Mouse (Mus musculus) CH12.LX (cell line): Measurements from ENCODE around the gene Prnp. TPM values are rescaled to one million over a fixed set of nuclear protein-coding genes. Genes with fewer than 3 reads are reported as not detected.

Source experiments
- DNase-seq: peaks from one replicate; pipeline ENCODE4 v3.0.0-alpha.2; 2013; ENCODE audit errors: extremely low read depth
- H3K27ac ChIP-seq: 2 replicates; pipeline ENCODE4 v1.5.1; 2012; ENCODE audit warnings: low read depth, mild to moderate bottlenecking, control low read depth, moderate library complexity; ENCODE audit not compliant: insufficient read depth
- H3K27me3 ChIP-seq: replicated peaks from 2 replicates; pipeline ENCODE3; 2012; ENCODE audit warnings: inconsistent platforms
- H3K36me3 ChIP-seq, 2 experiments: replicated peaks in 1 of 2; 2 replicates each; pipeline versions ENCODE3 to v1.6.1; 2012; ENCODE audit warnings: inconsistent platforms in 1 of 2, low read length in 1 of 2, mild to moderate bottlenecking in 1 of 2, mixed read lengths in 1 of 2, moderate library complexity in 1 of 2; ENCODE audit not compliant: control insufficient read depth in 1 of 2, insufficient read depth in 1 of 2
- H3K4me1 ChIP-seq, 2 experiments: 2 replicates each; pipeline ENCODE4 v1.6.1; 2012; ENCODE audit warnings: inconsistent platforms in 1 of 2, moderate library complexity in 1 of 2; ENCODE audit not compliant: insufficient read depth in 2 of 2, control insufficient read depth in 1 of 2
- H3K4me2 ChIP-seq: 2 replicates; pipeline ENCODE4 v1.6.1; 2012; ENCODE audit warnings: low read depth, mild to moderate bottlenecking, control low read depth; ENCODE audit not compliant: poor library complexity, insufficient read depth, severe bottlenecking
- H3K4me3 ChIP-seq, 3 experiments: fragments of 150-350 bp in 1 of 3; sonication (generic) in 1 of 3; replicated peaks in 1 of 3; 2 replicates each; pipeline versions ENCODE3 to v1.5.1; 2011 to 2012; ENCODE audit warnings: low read depth in 2 of 3, low read length in 2 of 3, mild to moderate bottlenecking in 2 of 3, moderate library complexity in 2 of 3, control low read depth in 1 of 3, improper control_type of control experiment in 1 of 3, inconsistent platforms in 1 of 3, mixed read lengths in 1 of 3; ENCODE audit not compliant: poor library complexity in 1 of 3
- H3K79me2 ChIP-seq: replicated peaks from 2 replicates; pipeline ENCODE4 v1.6.1; 2012; ENCODE audit warnings: mild to moderate bottlenecking, moderate library complexity; ENCODE audit not compliant: control insufficient read depth, poor library complexity, insufficient read depth, severe bottlenecking; ENCODE audit errors: extremely low read depth
- H3K9ac ChIP-seq: 2 replicates; pipeline ENCODE4 v1.6.1; 2012; ENCODE audit warnings: low read depth, mild to moderate bottlenecking, control low read depth, moderate library complexity; ENCODE audit not compliant: insufficient read depth
- H3K9me3 ChIP-seq: replicated peaks from 2 replicates; pipeline ENCODE3; 2012; ENCODE audit warnings: low read length, inconsistent platforms, mixed read lengths
- BHLHE40 ChIP-seq: IDR thresholded peaks from 2 replicates; pipeline ENCODE4 v1.6.1; 2011; ENCODE audit warnings: mild to moderate bottlenecking, low read depth, low read length, improper control_type of control experiment
- CHD1 ChIP-seq: IDR thresholded peaks from 2 replicates; pipeline ENCODE4 v1.6.1; 2012; ENCODE audit warnings: low read depth, low read length, improper control_type of control experiment, inconsistent platforms
- CHD2 ChIP-seq: IDR thresholded peaks from 2 replicates; pipeline ENCODE4 v1.6.1; 2011; ENCODE audit warnings: low read length, improper control_type of control experiment
- E2F4 ChIP-seq: IDR thresholded peaks from 2 replicates; pipeline ENCODE4 v1.6.1; 2011; ENCODE audit warnings: low read depth, low read length, improper control_type of control experiment; ENCODE audit not compliant: insufficient replicate concordance
- ELF1 ChIP-seq: IDR thresholded peaks from 2 replicates; pipeline ENCODE4 v1.6.1; 2014; ENCODE audit warnings: low read depth, mild to moderate bottlenecking, inconsistent platforms, low read length, improper control_type of control experiment
- IRF4 ChIP-seq: IDR thresholded peaks from 2 replicates; pipeline ENCODE4 v1.6.1; 2014; ENCODE audit warnings: low read depth, mild to moderate bottlenecking, inconsistent platforms, low read length, improper control_type of control experiment
- KAT2A ChIP-seq: IDR thresholded peaks from 2 replicates; pipeline ENCODE4 v1.6.1; 2012; ENCODE audit warnings: low read length, improper control_type of control experiment, inconsistent platforms; ENCODE audit not compliant: insufficient replicate concordance
- MAX ChIP-seq: IDR thresholded peaks from 2 replicates; pipeline ENCODE4 v1.6.1; 2011; ENCODE audit warnings: low read length, improper control_type of control experiment
- MAZ ChIP-seq: IDR thresholded peaks from 2 replicates; pipeline ENCODE4 v1.6.1; 2012; ENCODE audit warnings: low read depth, mild to moderate bottlenecking, inconsistent platforms, low read length, improper control_type of control experiment, moderate library complexity
- MEF2A ChIP-seq: IDR thresholded peaks from 2 replicates; pipeline ENCODE4 v1.6.1; 2014; ENCODE audit warnings: low read depth, mild to moderate bottlenecking, inconsistent platforms, low read length, improper control_type of control experiment, borderline replicate concordance
- NELFE ChIP-seq: IDR thresholded peaks from 2 replicates; pipeline ENCODE4 v1.6.1; 2011; ENCODE audit warnings: low read depth, low read length, improper control_type of control experiment
- NRF1 ChIP-seq: IDR thresholded peaks from 2 replicates; pipeline ENCODE4 v1.6.1; 2014; ENCODE audit warnings: low read depth, mild to moderate bottlenecking, inconsistent platforms, low read length, improper control_type of control experiment, moderate library complexity
- POLR2A ChIP-seq: IDR thresholded peaks from 2 replicates; pipeline ENCODE4 v1.6.1; 2011; ENCODE audit warnings: low read depth, mild to moderate bottlenecking, improper control_type of control experiment, low read length
- TBP ChIP-seq: conservative IDR thresholded peaks from 2 replicates; pipeline ENCODE4 v1.6.1; 2011; ENCODE audit warnings: low read depth, low read length, improper control_type of control experiment
- TCF12 ChIP-seq: IDR thresholded peaks from 2 replicates; pipeline ENCODE4 v1.6.1; 2014; ENCODE audit warnings: low read depth, mild to moderate bottlenecking, inconsistent platforms, low read length, improper control_type of control experiment
- ZC3H11A ChIP-seq: IDR thresholded peaks from 2 replicates; pipeline ENCODE4 v1.6.1; 2012; ENCODE audit warnings: low read depth, mild to moderate bottlenecking, inconsistent platforms, low read length, improper control_type of control experiment
- ZMIZ1 ChIP-seq: IDR thresholded peaks from 2 replicates; pipeline ENCODE4 v1.6.1; 2012; ENCODE audit warnings: low read depth, mild to moderate bottlenecking, inconsistent platforms, low read length, improper control_type of control experiment
- dilution Hi-C: fragments of 300-500 bp; cut with MboI; formaldehyde crosslinking; loops from 2 replicates; pipeline ENCODE4 v1.14.3; 2020; ENCODE audit warnings: low sequenced_read_pairs; ENCODE audit not compliant: extremely low pct_unique_long_range_greater_than_20kb, extremely low pct_ligation_motif_present
- in situ Hi-C: fragments of 300-500 bp; cut with MboI; formaldehyde crosslinking; loops from 3 replicates; pipeline ENCODE4 v1.14.3; 2019; ENCODE audit warnings: low sequenced_read_pairs, low pct_ligation_motif_present, low pct_unique_long_range_greater_than_20kb, mixed read lengths
- polyA plus RNA-seq: library from polyadenylated mRNA; unstranded; fragments of >175 nt; gene quantifications from 2 replicates; pipeline ENCODE4 v1.2.1, GENCODE M21; 2012; ENCODE audit warnings: low read depth; ENCODE audit not compliant: insufficient read length
- total RNA-seq, 2 experiments: library from RNA; depleted of rRNA; stranded (reverse); fragments of 300-350 nt in 1 of 2; fragments of >200 nt in 1 of 2; gene quantifications; 2 replicates each; pipeline ENCODE4 v1.2.3; 2012 to 2014

Prnp gene
- total and polyA plus RNA-seq, 3 experiments = 4.5 to 6.4 (median 5.7) TPM

- H3K4me2 ChIP-seq = no peak overlapping the region
- no peaks in the 10 kb centered on the region for H3K9me3 ChIP-seq
- H3K27ac ChIP-seq = no peak overlapping the region
- H3K27me3 ChIP-seq = no peaks in the 10 kb centered on the region
- DNase-seq = no peak
- no peak overlapping the region for H3K4me3 ChIP-seq
- H3K79me2 ChIP-seq = no peaks in the 10 kb centered on the region
- TF ChIP-seq ZC3H11A = no peak
- TF ChIP-seq ELF1 = no peak
- TF ChIP-seq CHD2 = no peak
- TF ChIP-seq E2F4 = no peak
- TF ChIP-seq MAZ = no peak
- no peak for TF ChIP-seq POLR2A
- TF ChIP-seq BHLHE40 = no peak
- no peak for TF ChIP-seq MAX
- peaks cover 3 to 4% of the 10 kb centered on the region in 2 experiments for H3K4me1 ChIP-seq
- no peak overlapping the region for H3K9ac ChIP-seq
- H3K36me3 ChIP-seq = no peaks in the 10 kb centered on the region
- in situ Hi-C loops = no loop called here
- dilution Hi-C loops = no loop called here
These were observed 26.6 kb upstream of the Prnp start for GRCm38 (mm10) chr2:131883136-131883535.

GRCm38 (mm10) chr2:131886503-131887160, 23.1 kb upstream of the Prnp start:
- Histone ChIP-seq H3K9ac (no peak overlapping the region), H3K36me3 (no peaks in the 10 kb centered on the region), H3K79me2 (no peaks in the 10 kb centered on the region), H3K4me1 (peaks cover 6 to 8% of the 10 kb centered on the region in 2 experiments), H3K4me2 (no peak overlapping the region), H3K27ac (no peak overlapping the region), H3K27me3 (peaks cover 2% of the 10 kb centered on the region), H3K4me3 (no peak overlapping the region), H3K9me3 (no peaks in the 10 kb centered on the region)
- no peak for TF ChIP-seq KAT2A
- no peak for TF ChIP-seq CHD1
- no peak for TF ChIP-seq ZMIZ1
- no peak for TF ChIP-seq TCF12
- no peak for TF ChIP-seq IRF4
- no peak for TF ChIP-seq MEF2A
- no peak for TF ChIP-seq NELFE
- no peak for TF ChIP-seq BHLHE40
- no peak for TF ChIP-seq NRF1
- TF ChIP-seq TBP = no peak
- TF ChIP-seq ZC3H11A = no peak
- TF ChIP-seq POLR2A = no peak
- DNase-seq = no peak
- in situ Hi-C loops (no loop called here), dilution Hi-C loops (no loop called here)
